Mouse (Mus musculus) hindbrain, embryonic 11.5 days (tissue): ENCODE measurements around the gene Rpl32. TPM values are rescaled to one million over a fixed set of nuclear protein-coding genes. Genes with fewer than 3 reads are reported as not detected.

Source experiments
- ATAC-seq: fragments of 200-750 bp; cut with Nextera tagmentation; 2 replicates; pipeline ENCODE4 v1.8.0; 2017; ENCODE audit warnings: mild to moderate bottlenecking, moderate TSS enrichment, moderate library complexity; ENCODE audit not compliant: low FRiP score
- DNase-seq: peaks from one replicate; pipeline ENCODE4 v3.0.0-alpha.2; 2015; ENCODE audit warnings: low spot score
- H3K27ac ChIP-seq: fragments of 300-500 bp; sonication (generic); 2 replicates; pipeline ENCODE4 v1.5.1; 2014; ENCODE audit warnings: mild to moderate bottlenecking, low read depth, low read length
- H3K27me3 ChIP-seq: fragments of 300-500 bp; sonication (generic); 2 replicates; pipeline ENCODE4 v1.6.1; 2014; ENCODE audit warnings: mild to moderate bottlenecking, low read length, moderate library complexity, mixed read lengths; ENCODE audit not compliant: control insufficient read depth, insufficient read depth
- H3K36me3 ChIP-seq: fragments of 300-500 bp; sonication (generic); 2 replicates; pipeline ENCODE4 v1.6.1; 2014; ENCODE audit warnings: mild to moderate bottlenecking, low read length, moderate library complexity, mixed read lengths; ENCODE audit not compliant: control insufficient read depth, insufficient read depth
- H3K4me1 ChIP-seq: fragments of 300-500 bp; sonication (generic); replicated peaks from 2 replicates; pipeline ENCODE4 v1.6.1; 2014; ENCODE audit warnings: low read length, mixed read lengths; ENCODE audit not compliant: control insufficient read depth, insufficient read depth
- H3K4me2 ChIP-seq: fragments of 300-500 bp; sonication (generic); replicated peaks from 2 replicates; pipeline ENCODE4 v1.6.1; 2014; ENCODE audit warnings: mild to moderate bottlenecking, low read depth, low read length
- H3K4me3 ChIP-seq: fragments of 300-500 bp; sonication (generic); 2 replicates; pipeline ENCODE4 v1.5.1; 2014; ENCODE audit warnings: low read depth, low read length
- H3K9ac ChIP-seq: fragments of 300-500 bp; sonication (generic); 2 replicates; pipeline ENCODE4 v1.6.1; 2014; ENCODE audit warnings: low read depth, low read length
- H3K9me3 ChIP-seq: fragments of 300-500 bp; sonication (generic); 2 replicates; pipeline ENCODE4 v1.6.1; 2016; ENCODE audit warnings: low read length; ENCODE audit not compliant: control insufficient read depth
- WGBS: fragments of 180-500 bp; shearing (Covaris S2); extraction: QIAGEN DNeasy Blood & Tissue Kit; methylation state at CpG from one replicate; pipeline ENCODE4 v1.1.7; 2014; 5-methylcytosine and 5-hydroxymethylcytosine counted together
- polyA plus RNA-seq: library from polyadenylated mRNA; unstranded; fragments of >200 nt; fragmentation: Nextera tagmentation; extraction: Ambion mirVana; gene quantifications from 2 replicates; pipeline ENCODE4 v1.2.1, GENCODE M21; 2014

The Rpl32 gene
- polyA plus RNA-seq = 1,766 and 1,778 TPM in 2 replicates

DNA sequence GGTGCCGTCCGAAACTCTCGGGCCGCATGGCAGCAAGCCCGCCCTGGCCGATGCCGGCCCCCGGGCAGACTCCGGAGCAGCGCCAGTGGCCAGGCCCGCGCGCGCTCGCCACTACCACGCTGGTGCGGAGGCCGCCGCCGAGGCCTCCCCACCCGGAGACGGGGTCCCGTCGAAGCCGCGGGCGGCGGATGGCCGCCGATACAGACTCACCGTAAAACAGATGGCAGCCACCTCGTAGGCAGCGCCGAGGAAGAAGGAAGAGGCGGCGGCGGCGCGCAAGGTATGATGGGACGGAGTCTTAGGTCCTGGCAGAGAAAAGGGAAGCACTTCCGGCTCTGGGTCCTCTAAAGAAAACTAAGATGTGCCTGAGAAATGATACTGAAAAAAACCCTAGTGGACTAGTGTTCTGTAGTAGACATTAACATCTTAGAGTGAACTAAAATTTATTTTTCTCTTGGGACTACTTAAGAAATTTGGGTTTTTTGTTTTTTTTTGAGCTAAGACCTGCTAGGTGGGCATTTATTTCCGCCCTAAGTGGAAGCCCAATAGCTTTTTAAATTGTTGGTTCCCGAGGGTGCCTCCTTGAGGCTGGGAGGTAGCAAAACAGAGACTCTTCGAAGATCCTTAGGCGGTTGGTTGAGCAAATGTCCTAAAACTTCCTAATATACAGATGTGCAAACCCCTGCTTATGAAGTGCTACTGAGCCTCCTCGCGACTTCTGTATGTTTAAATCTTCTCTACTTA, at the start of gene Rpl32:
TSS of gene Rpl32 (minus strand) at position 260 of the 744 bp plus-strand sequence.
- Histone ChIP-seq H3K4me3 (peak within 1 kb of the TSS; percentile 99), H3K36me3 (0 out of 2 replicates have a peak, but pooled peaks cover 4% of the 10 kb centered on the region), H3K4me1 (no peaks in the 10 kb centered on the region; the same call in 1 of the 2 replicates), H3K9me3 (no peaks in the 10 kb centered on the region), H3K9ac (peak within 1 kb of the TSS; percentile 100), H3K27me3 (no peaks in the 10 kb centered on the region), H3K27ac (peak within 1 kb of the TSS; percentile 90), H3K4me2 (peak within 1 kb of the TSS; percentile 79)
- DNase-seq (peak; percentile 92), ATAC-seq (peak; percentile 82)
- WGBS = 1% methylated on average over 46 of the region's 47 CpGs

DNA sequence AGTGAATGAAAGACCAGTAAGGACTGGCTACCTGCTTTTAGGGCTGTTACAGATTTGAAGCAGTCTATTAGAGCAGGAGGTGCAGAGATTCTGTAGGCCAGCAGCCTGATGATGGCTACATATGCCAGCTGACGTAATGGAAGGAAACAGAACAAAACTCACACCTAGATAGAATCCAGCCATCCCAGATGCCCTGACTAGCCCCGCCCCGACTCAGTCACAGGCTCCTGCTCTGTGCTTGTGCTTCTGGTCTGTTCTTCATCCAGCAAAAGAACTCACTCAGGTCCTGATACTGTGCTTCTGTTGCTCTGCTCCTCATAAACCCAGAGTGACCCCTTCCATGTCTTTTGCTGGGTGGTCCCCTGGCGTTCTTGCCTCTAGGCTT, 47.8 kb upstream of the Rpl32 start:
- Histone ChIP-seq H3K36me3 (no peaks in the 10 kb centered on the region), H3K27me3 (no peaks in the 10 kb centered on the region), H3K27ac (no peak overlapping the region), H3K4me1 (no peaks in the 10 kb centered on the region), H3K4me2 (no peak overlapping the region), H3K4me3 (no peak overlapping the region), H3K9me3 (no peaks in the 10 kb centered on the region), H3K9ac (no peak overlapping the region)
- ATAC-seq = no peak
- DNase-seq = no peak
- WGBS = 91% methylated on average over 4 of the region's 4 CpGs

DNA sequence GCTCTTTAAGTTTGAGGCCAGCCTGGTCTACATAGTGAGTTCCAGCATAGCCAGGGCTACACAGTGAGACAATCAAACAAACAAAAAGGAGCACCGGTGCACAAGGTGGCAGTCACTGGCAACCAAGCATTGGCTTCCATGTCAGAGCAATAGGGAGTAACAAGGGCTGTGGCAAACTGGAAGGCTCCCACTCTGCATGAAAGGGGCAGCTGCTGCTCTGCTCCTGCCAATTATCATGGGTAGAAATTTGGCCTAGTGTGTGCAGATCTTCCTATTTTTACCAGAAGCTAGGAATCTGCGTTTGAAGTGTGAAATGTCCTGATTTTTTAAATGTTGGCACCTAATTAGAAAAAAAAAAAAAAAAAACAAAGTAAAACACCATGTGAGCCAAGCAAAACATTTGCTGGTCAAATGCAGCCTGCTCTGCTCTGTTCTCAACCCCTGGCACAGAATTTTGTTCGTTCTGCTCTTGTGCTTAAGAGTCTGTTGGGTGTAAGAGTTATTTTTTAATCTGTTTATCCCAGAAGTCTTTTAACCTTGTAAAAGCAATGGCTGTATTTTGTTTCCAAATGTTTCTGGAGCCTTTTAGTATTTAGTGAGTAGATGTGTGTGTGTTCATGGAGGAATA, 47.3 kb upstream of the Rpl32 start:
- WGBS = 87% methylated on average over 3 of the region's 3 CpGs
- H3K36me3 ChIP-seq = no peaks in the 10 kb centered on the region
- H3K4me2 ChIP-seq = no peak overlapping the region
- no peak overlapping the region for H3K27ac ChIP-seq
- DNase-seq (no peak), ATAC-seq (no peak)
- H3K4me3 ChIP-seq = no peak overlapping the region
- no peak overlapping the region for H3K9ac ChIP-seq
- H3K27me3 ChIP-seq = no peaks in the 10 kb centered on the region
- no peaks in the 10 kb centered on the region for H3K4me1 ChIP-seq
- no peaks in the 10 kb centered on the region for H3K9me3 ChIP-seq

DNA sequence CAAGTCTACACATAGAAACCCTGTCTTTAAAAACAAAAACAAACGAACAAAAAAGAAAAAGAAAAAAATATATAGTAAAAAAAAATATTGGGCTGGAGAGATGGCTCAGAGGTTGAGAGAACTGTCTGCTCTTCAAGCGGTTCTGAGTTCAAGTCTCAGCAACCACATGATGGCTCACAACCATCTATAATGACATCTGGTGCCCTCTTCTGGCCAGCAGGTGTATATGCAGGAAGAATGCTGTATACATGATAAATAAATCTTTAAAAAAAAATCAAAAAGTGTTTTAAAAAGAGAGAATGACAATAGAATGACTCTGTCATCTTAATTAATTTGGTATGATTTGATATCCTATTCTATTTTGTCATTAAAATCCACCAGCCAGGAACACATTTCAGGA, 45.9 kb upstream of the Rpl32 start:
- Histone ChIP-seq H3K4me1 (no peaks in the 10 kb centered on the region), H3K36me3 (no peaks in the 10 kb centered on the region), H3K27me3 (no peaks in the 10 kb centered on the region), H3K9me3 (no peaks in the 10 kb centered on the region), H3K4me2 (no peak overlapping the region), H3K9ac (no peak overlapping the region), H3K27ac (no peak overlapping the region), H3K4me3 (no peak overlapping the region)
- ATAC-seq = no peak
- peak; percentile 25 for DNase-seq
- 62% methylated on average over 2 of the region's 2 CpGs for WGBS

DNA sequence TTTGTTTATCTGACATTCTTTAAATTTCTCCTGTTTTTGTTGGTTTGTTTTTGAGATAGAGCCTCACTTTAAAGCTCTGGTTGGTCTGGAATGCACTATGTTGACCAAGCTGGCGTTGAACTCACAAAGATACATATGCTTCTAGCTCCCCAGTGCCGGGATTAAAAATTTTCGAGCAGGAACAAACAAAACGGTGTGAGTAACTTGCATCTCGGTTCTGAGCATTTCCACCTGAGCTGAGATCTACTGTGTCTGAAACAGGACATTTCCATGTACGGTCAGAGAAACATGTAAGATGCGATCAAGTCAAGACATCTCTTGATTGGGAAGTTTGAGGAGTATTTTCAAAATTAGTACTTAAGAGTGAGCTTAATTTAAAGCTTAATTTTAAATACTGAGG, 45.4 kb upstream of the Rpl32 start:
- DNase-seq (no peak), ATAC-seq (no peak)
- H3K9me3 ChIP-seq = no peaks in the 10 kb centered on the region
- H3K36me3 ChIP-seq = no peaks in the 10 kb centered on the region
- H3K4me2 ChIP-seq = peak overlapping the region; percentile 71
- H3K9ac ChIP-seq = peak overlapping the region; percentile 42
- peak overlapping the region; percentile 62 for H3K4me3 ChIP-seq
- H3K4me1 ChIP-seq = no peaks in the 10 kb centered on the region
- peak overlapping the region; percentile 80 for H3K27ac ChIP-seq
- no peaks in the 10 kb centered on the region for H3K27me3 ChIP-seq
- WGBS = 49% methylated on average over 7 of the region's 7 CpGs

DNA sequence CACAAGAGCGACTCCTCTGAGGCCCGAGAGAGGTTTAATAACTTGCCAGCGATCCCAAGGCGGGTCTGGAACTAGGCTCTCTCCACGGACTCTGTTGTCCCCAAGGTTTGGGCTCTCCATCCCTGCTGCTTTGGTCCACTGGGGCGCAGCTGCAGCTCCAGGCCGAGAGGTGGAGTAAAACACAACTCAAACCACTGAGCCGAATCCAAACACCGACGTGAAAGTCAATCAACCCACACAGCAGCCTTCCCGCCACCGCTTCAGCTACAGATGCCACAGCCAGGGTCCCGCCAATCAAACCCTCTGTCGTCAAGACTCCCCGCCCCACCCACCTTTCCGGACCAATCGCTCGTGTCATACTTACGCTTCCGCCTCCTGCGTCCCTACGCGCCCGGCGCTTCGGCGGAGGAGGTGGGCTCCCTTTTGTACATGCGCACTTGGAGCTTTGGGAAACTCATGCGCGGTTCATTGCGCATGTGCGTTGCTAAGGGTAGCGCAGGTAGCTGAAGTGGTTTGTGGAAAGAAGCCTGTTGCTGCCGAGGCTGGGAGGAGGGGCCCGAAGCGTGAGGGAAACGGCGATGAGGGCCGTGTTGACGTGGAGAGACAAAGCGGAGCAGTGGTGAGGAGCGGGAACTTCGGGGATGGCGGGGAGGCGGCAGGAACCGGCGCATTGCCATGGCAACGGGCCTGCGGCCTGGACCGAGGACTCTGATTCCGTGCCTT, 44.7 kb upstream of the Rpl32 start, which contains the start of the genes Mbd4 and Ift122:
TSS of gene Mbd4 (minus strand) at position 281 of the 723 bp plus-strand sequence.
TSS of gene Ift122 (plus strand) at position 380 of the 723 bp plus-strand sequence.
- H3K9ac ChIP-seq = peak within 1 kb of the TSS; percentile 60
- WGBS = under 1% methylated on average over 51 of the region's 51 CpGs
- no peaks in the 10 kb centered on the region for H3K36me3 ChIP-seq
- H3K4me2 ChIP-seq = peak within 1 kb of the TSS; percentile 71
- H3K27ac ChIP-seq = peak within 1 kb of the TSS; percentile 83
- no peaks in the 10 kb centered on the region for H3K4me1 ChIP-seq
- no peaks in the 10 kb centered on the region for H3K9me3 ChIP-seq
- DNase-seq = peak; percentile 99
- no peaks in the 10 kb centered on the region for H3K27me3 ChIP-seq
- peak; percentile 99 for ATAC-seq
- H3K4me3 ChIP-seq = peak within 1 kb of the TSS; percentile 62

DNA sequence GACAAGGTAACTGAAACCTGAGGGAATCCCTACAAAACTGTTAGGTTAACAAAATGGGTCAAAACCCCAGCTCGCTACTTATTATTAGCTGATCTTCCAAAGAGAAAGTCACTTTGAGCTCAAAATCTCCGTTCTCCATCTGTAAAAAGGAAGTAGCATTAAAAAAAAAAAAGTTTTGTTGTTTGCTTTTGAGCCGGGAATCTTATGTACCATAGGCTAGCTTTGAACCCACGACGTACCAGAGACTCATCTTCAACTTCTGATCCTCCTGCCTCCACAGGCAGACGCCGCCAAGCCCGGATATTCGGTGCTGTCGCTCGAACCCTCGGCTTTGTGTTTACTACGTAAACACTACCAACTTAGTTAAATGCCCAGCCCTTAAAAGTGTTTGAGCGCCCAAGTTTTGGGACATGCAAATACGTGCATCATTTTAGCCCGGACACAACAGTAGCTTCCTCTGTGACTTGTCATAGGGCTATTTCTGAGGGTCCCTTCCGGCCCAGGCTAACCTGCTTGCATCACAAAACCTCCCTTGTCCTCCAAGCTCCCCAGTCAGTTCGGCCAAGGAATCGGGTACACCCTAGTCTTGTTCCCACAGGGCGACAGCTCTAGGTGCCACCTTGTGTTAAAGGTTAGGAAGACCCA, 44.0 kb upstream of the Rpl32 start:
- Histone ChIP-seq H3K9ac (peak overlapping the region; percentile 60), H3K4me2 (peak overlapping the region; percentile 71), H3K27me3 (no peaks in the 10 kb centered on the region), H3K36me3 (no peaks in the 10 kb centered on the region), H3K9me3 (no peaks in the 10 kb centered on the region), H3K4me3 (peak overlapping the region; percentile 62), H3K4me1 (no peaks in the 10 kb centered on the region), H3K27ac (peak overlapping the region; percentile 83)
- 4% methylated on average over 20 of the region's 20 CpGs for whole genome bisulfite sequencing
- DNase-seq (no peak), ATAC-seq (no peak; the same call in 1 of the 2 replicates)

DNA sequence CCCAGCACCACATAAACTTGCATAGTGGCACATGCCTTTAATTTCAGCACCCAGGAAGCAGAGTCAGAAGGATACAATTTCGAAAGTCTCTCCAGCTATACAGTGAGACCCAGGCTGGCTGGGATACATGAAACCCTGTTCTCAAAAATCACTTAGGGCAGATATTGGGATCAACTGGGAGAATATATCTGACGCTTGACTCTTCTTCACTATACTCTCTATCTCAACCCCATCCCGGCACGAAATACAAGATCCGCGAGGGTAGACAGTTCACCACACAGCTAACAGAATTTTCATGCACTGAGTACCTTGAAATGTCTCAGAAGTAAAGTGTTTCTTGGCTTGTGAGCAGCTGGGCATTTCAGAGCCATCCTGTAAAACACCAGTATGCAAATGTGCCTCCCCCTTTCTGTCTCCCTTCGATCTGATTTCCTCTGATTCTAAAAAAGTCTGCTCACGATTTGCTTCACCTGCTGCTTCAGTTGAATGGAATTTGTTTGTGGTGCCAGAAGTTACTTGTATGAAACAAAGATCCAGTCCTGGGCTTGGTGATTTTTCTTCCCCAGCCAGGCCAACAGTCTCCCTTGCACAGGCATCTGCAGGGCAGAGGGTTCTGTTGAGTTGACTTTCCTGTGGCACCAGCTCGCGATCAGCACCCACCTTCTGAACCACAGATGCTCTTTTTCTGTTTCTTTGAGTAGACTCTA, 40.2 kb upstream of the Rpl32 start:
- ATAC-seq (no peak), DNase-seq (no peak)
- Histone ChIP-seq H3K4me2 (no peak overlapping the region), H3K4me3 (no peak overlapping the region), H3K27me3 (no peaks in the 10 kb centered on the region), H3K36me3 (0 out of 2 replicates have a peak, but pooled peaks cover 3% of the 10 kb centered on the region), H3K27ac (no peak overlapping the region), H3K4me1 (no peaks in the 10 kb centered on the region), H3K9me3 (no peaks in the 10 kb centered on the region), H3K9ac (no peak overlapping the region)
- 94% methylated on average over 10 of the region's 10 CpGs for WGBS
